Mouse (Mus musculus) megakaryocyte, embryonic 14.5 days (primary cell): ENCODE measurements around the gene Gpc6.

ENCODE experiments used
- FLI1 ChIP-seq: IDR thresholded peaks from 2 replicates; pipeline ENCODE4 v1.6.1; 2012; ENCODE audit warnings: low read length, inconsistent platforms, mixed read lengths
- GATA1 ChIP-seq: IDR thresholded peaks from 3 replicates; pipeline ENCODE4 v1.6.1; 2012; ENCODE audit warnings: mixed read lengths, low read length, inconsistent platforms, borderline replicate concordance

DNA sequence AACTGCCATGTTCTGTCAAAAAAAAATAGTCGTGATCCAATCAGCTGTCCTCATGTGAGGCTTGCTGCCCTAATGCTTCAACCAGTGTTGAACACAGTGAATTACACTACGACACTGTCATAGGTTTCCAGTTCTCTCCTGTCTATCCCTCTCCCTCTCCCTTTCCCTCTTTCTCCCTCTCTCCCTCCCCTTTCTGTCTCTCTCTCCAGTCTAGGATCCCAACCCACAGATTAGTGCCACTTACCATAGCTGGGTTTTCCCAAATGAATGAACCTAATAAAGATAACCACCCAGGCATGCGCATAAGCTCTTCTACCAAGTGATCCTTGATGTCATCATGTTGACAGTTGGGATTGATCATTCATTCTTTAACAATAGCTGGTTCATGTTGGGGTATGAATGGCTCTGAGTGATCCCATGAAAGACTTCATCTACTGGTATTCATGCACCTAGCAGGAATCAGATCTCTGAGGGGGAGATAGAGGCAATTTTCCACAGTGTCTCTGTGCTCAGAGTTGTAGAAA lies 384.9 kb downstream of the Gpc6 start:
- TF ChIP-seq GATA1 (no peak), FLI1 (no peak)
